Mouse (Mus musculus) lung, adult 2 months (tissue): ENCODE measurements around the gene Mr1.

ENCODE experiments used
- CTCF ChIP-seq: fragments of 200-500 bp; IDR thresholded peaks from 2 replicates; pipeline ENCODE4 v1.5.1; 2011; ENCODE audit warnings: mild to moderate bottlenecking, low read length, control low read depth; ENCODE audit not compliant: insufficient read depth
- POLR2A ChIP-seq: fragments of 200-500 bp; IDR thresholded peaks from 2 replicates; pipeline ENCODE4 v1.6.1; 2011; ENCODE audit warnings: low read depth, mild to moderate bottlenecking, control low read depth, low read length, borderline replicate concordance; ENCODE audit errors: extremely low read depth

DNA sequence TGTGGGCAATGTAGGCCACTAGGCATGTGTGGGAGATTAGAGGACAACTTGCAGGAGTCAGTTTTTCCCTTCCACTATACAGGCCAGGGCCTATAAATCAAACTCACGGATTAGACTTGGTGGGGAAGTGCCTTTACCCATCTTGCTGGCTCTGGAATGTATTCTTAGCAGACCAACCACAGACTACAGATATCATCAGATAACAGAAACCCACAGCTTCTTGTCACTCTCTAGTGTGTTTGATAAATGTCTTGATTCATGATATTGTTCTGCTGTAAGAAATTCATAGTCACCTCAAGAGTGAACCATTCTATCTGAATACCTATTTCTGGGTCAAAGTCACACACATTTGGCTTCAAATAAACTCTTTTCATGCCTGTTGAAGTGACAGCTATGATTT lies 26.9 kb downstream of the Mr1 start:
- TF ChIP-seq CTCF (no peak), POLR2A (no peak)
